Mouse (Mus musculus) kidney, embryonic 16.5 days (tissue): ENCODE data around the gene AI837181. TPM values are rescaled to one million over a fixed set of nuclear protein-coding genes. Genes with fewer than 3 reads are reported as not detected.

ENCODE experiments used
- ATAC-seq: fragments of 200-750 bp; cut with Nextera tagmentation; 2 replicates; pipeline ENCODE4 v1.8.0; 2017; ENCODE audit warnings: moderate TSS enrichment; ENCODE audit not compliant: low FRiP score, low TSS enrichment
- H3K27ac ChIP-seq: fragments of 300-500 bp; sonication (generic); 2 replicates; pipeline ENCODE4 v1.5.1; 2014; ENCODE audit warnings: low read length
- H3K27me3 ChIP-seq: fragments of 300-500 bp; sonication (generic); 2 replicates; pipeline ENCODE4 v1.6.1; 2014; ENCODE audit warnings: low read length, control low read depth, mixed read lengths; ENCODE audit not compliant: insufficient read depth
- H3K36me3 ChIP-seq: fragments of 300-500 bp; sonication (generic); 2 replicates; pipeline ENCODE4 v1.6.1; 2014; ENCODE audit warnings: low read length, control low read depth, mixed read lengths; ENCODE audit not compliant: insufficient read depth
- H3K4me1 ChIP-seq: fragments of 300-500 bp; sonication (generic); 2 replicates; pipeline ENCODE4 v1.6.1; 2014; ENCODE audit warnings: low read length, control low read depth, mixed read lengths; ENCODE audit not compliant: insufficient read depth
- H3K4me2 ChIP-seq: fragments of 300-500 bp; sonication (generic); replicated peaks from 2 replicates; pipeline ENCODE4 v1.6.1; 2014; ENCODE audit warnings: low read depth, low read length
- H3K4me3 ChIP-seq: fragments of 300-500 bp; sonication (generic); 2 replicates; pipeline ENCODE4 v1.5.1; 2014; ENCODE audit warnings: mild to moderate bottlenecking, low read length
- H3K9ac ChIP-seq: fragments of 300-500 bp; sonication (generic); replicated peaks from 2 replicates; pipeline ENCODE4 v1.6.1; 2014; ENCODE audit warnings: low read length
- H3K9me3 ChIP-seq: fragments of 300-500 bp; sonication (generic); 2 replicates; pipeline ENCODE4 v1.6.1; 2016; ENCODE audit warnings: low read length, control low read depth
- WGBS: fragments of 180-500 bp; shearing (Covaris S2); extraction: QIAGEN DNeasy Blood & Tissue Kit; methylation state at CpG from one replicate; pipeline ENCODE4 v1.1.7; 2014; 5-methylcytosine and 5-hydroxymethylcytosine counted together
- polyA plus RNA-seq: library from polyadenylated mRNA; unstranded; fragments of >200 nt; fragmentation: Nextera tagmentation; extraction: Ambion mirVana; gene quantifications from 2 replicates; pipeline ENCODE4 v1.2.1, GENCODE M21; 2015

The AI837181 gene
- polyA plus RNA-seq, 1 experiment from 2014 or later: 50.8 TPM

DNA sequence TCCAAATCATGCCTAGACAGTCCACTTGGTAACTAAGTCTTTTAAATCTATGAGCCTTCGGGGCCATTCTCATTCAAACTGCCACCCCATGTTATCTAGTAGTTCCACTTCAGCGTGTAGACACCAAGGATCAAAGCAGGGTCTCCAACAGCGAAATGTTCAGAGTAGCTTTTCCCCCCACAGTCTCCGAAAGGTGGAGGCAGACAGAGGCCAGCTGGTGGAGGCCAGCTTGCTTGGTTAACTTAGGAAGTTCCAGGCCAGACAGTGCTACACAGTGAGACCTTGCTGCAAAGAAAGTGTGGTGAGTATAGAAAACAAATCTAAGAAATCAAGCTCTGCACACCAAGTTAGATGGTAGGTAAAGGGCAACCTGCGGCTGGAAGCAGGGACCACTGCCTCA lies 14.3 kb upstream of the AI837181 start:
- no peaks in the 10 kb centered on the region for H3K9me3 ChIP-seq
- no peaks in the 10 kb centered on the region for H3K36me3 ChIP-seq
- H3K27ac ChIP-seq: no peak overlapping the region
- peaks cover 15% of the 10 kb centered on the region; the same call in 1 of the 2 replicates for H3K4me1 ChIP-seq
- no peak overlapping the region for H3K4me3 ChIP-seq
- H3K27me3 ChIP-seq: no peaks in the 10 kb centered on the region
- no peak overlapping the region for H3K4me2 ChIP-seq
- 80% methylated on average over 5 of the region's 5 CpGs for WGBS
- H3K9ac ChIP-seq: no peak overlapping the region
- ATAC-seq: no peak

DNA sequence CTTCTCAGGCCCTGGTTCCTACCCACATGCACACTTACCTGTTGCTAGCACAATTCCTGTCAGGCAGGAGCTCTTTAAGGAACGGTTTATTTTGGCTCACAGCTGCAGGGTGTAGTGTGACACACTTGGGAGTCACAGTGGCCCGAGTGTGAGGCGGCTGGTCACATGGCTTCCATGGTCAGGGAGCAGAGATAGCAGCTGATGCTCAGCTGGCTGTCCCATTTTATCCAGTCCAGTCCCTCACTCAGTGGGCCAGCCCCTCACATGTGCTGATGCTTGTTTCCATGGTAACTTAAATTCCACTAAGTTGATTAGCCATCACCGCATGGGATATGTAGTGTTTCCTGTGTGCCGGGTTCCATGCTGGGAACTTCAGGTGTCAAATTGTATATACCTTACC lies 13.0 kb upstream of the AI837181 start:
- Histone ChIP-seq H3K27me3 (no peaks in the 10 kb centered on the region), H3K9me3 (no peaks in the 10 kb centered on the region), H3K9ac (no peak overlapping the region), H3K27ac (no peak overlapping the region), H3K4me3 (no peak overlapping the region), H3K36me3 (no peaks in the 10 kb centered on the region), H3K4me1 (peaks cover 11% of the 10 kb centered on the region; the same call in 1 of the 2 replicates), H3K4me2 (no peak overlapping the region)
- no peak for ATAC-seq
- WGBS: 59% methylated on average over 5 of the region's 5 CpGs

DNA sequence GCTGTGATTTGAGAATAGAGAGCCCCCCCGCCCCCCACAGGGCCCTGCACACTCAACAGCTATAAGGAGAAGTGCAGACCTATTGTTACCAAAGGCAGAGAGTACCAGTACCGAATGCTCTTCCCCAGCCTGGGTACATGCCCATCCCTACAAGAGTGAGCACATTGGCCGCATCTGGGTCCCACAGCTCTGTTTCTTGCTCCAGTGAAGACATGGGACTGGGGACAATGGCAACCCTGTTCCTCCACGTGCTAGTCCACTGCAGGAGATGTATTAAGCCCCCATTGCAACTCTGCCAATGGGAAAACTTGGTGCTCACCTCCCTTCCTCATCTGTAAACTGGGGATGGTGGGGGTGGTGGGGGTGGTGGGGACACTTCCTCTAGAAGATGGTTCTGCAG lies 11.1 kb upstream of the AI837181 start:
- 74% methylated on average over 4 of the region's 4 CpGs for WGBS
- no peaks in the 10 kb centered on the region for H3K9me3 ChIP-seq
- H3K4me2 ChIP-seq: no peak overlapping the region
- H3K27ac ChIP-seq: no peak overlapping the region
- ATAC-seq: no peak
- no peaks in the 10 kb centered on the region for H3K4me1 ChIP-seq
- no peak overlapping the region for H3K9ac ChIP-seq
- no peaks in the 10 kb centered on the region for H3K27me3 ChIP-seq
- no peak overlapping the region for H3K4me3 ChIP-seq
- no peaks in the 10 kb centered on the region for H3K36me3 ChIP-seq

DNA sequence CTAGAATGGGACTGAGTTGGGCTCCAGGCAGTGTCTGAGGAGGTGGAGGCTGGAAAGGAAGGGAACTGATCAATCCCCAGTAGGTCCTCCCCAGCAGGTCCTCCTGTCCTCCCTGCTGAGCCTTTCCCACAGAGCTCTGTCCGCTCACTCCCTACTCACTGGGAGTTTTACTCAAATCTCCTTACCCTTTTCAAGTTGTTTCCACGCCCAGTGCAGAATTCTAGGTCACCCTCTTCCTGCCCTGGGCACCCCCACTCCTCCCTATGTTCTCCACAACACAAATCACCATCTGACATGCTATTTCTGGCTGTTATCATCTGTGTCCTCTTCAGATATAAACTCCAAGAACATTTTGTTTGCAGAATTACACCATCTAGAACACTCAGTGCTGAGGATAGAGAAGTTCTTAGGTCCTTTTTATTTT lies 10.4 kb upstream of the AI837181 start:
- Histone ChIP-seq H3K9ac (no peak overlapping the region), H3K27me3 (no peaks in the 10 kb centered on the region), H3K27ac (no peak overlapping the region), H3K36me3 (0 out of 2 replicates have a peak, but pooled peaks cover 2% of the 10 kb centered on the region), H3K4me1 (no peaks in the 10 kb centered on the region), H3K4me2 (no peak overlapping the region), H3K4me3 (no peak overlapping the region), H3K9me3 (no peaks in the 10 kb centered on the region)
- WGBS: 60% methylated on average over 2 of the region's 2 CpGs
- ATAC-seq: no peak

DNA sequence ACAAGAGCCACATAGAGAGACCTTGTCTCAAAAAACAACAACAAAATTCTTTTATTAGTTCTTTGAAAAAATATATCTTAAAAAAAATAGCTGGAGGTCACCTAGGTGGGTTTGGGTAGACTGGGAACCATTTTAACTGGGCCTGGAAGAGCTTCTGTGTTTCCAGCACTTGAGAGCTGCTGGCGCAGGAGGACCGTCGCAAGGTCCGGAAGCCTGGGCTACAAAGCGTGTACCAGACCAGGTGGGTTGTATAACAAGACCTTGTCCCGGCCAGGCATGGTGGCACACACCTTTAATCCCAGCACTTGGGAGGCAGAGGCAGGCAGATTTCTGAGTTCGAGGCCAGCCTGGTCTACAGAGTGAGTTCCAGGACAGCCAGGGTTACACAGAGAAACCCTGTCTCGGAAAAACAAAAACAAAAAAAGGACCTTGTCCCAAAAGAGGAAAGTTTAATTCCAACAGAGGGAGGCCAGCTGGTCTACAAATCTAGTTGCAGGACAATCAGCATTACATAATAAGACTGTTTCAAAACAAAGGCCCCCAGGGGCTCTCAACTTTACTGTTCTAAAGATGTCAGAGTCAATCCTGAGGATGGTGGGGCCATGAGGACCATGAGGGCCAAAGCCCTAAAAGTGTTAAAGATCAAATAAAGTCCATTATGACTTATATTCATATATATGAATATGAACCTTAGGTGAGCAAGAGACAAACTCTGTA lies 6.0 kb upstream of the AI837181 start:
- no peak overlapping the region for H3K9ac ChIP-seq
- H3K36me3 ChIP-seq: peaks cover 29% of the 10 kb centered on the region
- peaks cover 14% of the 10 kb centered on the region for H3K4me1 ChIP-seq
- H3K4me3 ChIP-seq: no peak overlapping the region
- H3K27me3 ChIP-seq: no peaks in the 10 kb centered on the region
- WGBS: 93% methylated on average over 7 of the region's 8 CpGs
- no peak for ATAC-seq
- H3K9me3 ChIP-seq: no peaks in the 10 kb centered on the region
- no peak overlapping the region for H3K4me2 ChIP-seq
- no peak overlapping the region for H3K27ac ChIP-seq

DNA sequence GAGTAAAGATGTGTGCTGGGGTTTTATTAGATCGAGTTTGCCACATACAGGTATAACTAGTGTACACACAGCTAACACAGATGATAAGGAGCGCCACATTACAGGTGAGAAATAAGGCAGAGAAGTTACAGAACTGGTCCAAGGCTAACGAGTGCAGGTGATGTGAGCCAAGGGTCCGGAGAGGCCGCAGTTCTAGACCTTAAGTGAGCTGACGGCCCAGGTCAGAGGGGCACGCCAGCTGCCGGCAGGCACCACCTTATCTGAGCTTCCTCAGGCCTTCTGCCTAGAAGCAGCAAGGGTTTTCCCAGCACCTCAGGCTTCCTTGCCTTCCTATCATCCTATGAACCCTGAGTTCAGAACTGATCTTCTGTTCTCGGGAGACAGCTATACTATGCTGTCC lies 5.3 kb upstream of the AI837181 start:
- H3K27ac ChIP-seq: no peak overlapping the region

DNA sequence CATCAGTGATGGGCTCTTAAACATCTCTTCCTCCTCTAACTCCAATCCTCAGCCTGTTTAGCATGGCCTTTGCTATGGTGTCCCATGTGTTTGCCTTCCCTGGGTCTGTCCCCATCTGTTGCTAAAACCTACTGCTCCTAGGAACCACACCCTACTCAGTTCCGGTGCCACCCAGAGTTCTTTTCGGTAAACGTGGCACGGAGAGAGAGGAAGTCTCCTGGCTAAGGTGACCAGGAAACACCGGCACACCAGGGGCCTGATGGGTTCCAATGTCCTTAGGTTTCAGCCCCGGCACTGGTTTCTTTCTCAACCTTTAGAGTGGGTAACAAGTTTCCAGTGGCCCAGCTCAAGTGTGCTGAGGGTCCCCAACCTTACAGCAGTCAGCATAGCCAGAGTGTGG lies 4.4 kb upstream of the AI837181 start:
- ATAC-seq: no peak
- WGBS: 93% methylated on average over 6 of the region's 6 CpGs
- no peak overlapping the region for H3K9ac ChIP-seq
- peaks cover 29% of the 10 kb centered on the region for H3K36me3 ChIP-seq
- peaks cover 14% of the 10 kb centered on the region for H3K4me1 ChIP-seq
- no peaks in the 10 kb centered on the region for H3K9me3 ChIP-seq
- no peaks in the 10 kb centered on the region for H3K27me3 ChIP-seq
- H3K4me2 ChIP-seq: no peak overlapping the region
- no peak overlapping the region for H3K27ac ChIP-seq
- H3K4me3 ChIP-seq: no peak overlapping the region

More for the DNA sequence above, 5.3 kb upstream of the AI837181 start:
- no peak overlapping the region for H3K4me3 ChIP-seq
- H3K9ac ChIP-seq: no peak overlapping the region
- WGBS: 90% methylated on average over 9 of the region's 9 CpGs
- H3K4me2 ChIP-seq: no peak overlapping the region
- no peak for ATAC-seq
- H3K36me3 ChIP-seq: peaks cover 29% of the 10 kb centered on the region
- H3K4me1 ChIP-seq: peaks cover 14% of the 10 kb centered on the region
- H3K9me3 ChIP-seq: no peaks in the 10 kb centered on the region
- no peaks in the 10 kb centered on the region for H3K27me3 ChIP-seq

DNA sequence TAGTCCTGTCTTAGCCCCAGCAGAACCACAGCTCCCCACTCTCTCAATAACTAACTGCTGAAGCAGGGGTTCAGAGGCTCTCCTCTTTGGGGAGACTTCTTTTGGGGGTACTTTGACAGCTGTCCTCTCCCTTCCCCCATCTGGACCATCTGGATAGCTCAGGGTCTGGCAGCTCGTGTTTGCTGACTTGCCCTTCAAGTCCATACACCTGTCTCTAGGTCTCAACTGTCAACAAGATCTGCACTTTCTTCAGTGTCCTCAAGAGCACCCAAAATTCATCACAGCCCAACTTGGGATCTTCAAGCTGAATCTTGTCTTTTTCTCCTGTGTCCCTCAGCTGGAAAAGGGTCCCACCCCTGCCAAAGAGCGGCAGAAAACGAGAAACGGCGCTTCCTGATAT lies 3.2 kb upstream of the AI837181 start:
- ATAC-seq: no peak
- no peak overlapping the region for H3K4me3 ChIP-seq
- peaks cover 36% of the 10 kb centered on the region for H3K36me3 ChIP-seq
- H3K9ac ChIP-seq: no peak overlapping the region
- no peak overlapping the region for H3K27ac ChIP-seq
- no peaks in the 10 kb centered on the region for H3K27me3 ChIP-seq
- H3K9me3 ChIP-seq: no peaks in the 10 kb centered on the region
- no peak overlapping the region for H3K4me2 ChIP-seq
- peaks cover 26% of the 10 kb centered on the region for H3K4me1 ChIP-seq
- WGBS: 89% methylated on average over 5 of the region's 5 CpGs

DNA sequence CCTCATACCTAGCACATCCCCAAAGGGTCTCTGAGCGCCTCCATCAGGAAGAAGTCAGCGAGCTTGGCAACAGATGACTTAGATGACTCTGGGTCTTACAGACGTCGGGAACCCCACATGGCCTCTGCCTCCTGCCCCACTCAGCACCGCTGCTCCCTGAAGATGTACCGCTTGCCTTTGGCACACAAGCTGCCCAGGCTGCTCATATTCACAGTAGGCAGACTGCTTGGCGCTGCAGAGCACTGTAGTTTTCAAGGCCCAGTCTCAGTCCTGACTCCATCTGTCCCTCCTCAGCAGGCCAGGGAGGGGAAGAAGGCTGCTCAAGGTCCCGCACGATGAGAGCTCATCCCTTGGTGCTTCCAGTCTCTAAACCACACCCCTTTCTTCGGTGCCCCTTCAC lies 2.7 kb upstream of the AI837181 start:
- Histone ChIP-seq H3K36me3 (peaks cover 41% of the 10 kb centered on the region), H3K27ac (no peak overlapping the region)

DNA sequence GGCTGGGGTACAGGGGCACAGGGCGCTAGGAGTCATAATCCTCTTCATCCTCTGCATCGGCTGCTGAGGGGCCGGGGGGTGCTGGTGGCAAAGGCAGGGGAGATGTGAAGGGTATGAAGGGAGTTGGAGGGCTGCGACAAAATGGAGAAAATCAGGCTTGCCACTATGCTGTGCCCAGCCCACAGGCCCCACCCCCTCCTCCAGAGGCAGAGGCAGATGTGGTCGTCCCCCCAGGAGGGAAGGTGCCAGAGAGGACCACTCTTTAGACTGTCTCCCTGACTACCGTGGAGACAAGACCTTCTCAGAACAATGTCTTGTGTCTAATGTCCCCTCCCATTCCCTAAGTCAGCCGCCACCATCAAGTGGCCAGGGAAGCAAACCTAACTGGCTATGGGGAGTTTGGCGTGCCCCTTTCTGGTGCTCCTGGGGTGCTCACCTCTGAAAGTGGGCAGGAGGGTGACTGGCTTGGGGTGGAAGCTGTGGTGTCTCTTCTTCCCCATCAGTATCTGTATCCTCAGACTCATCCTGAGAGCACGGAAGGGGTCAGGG lies 2.0 kb upstream of the AI837181 start:
- Histone ChIP-seq H3K9ac (peak overlapping the region; percentile 87; the same call in 1 of the 2 replicates), H3K4me1 (peaks cover 29% of the 10 kb centered on the region), H3K9me3 (no peaks in the 10 kb centered on the region), H3K27me3 (no peaks in the 10 kb centered on the region), H3K4me3 (no peak overlapping the region; the same call in 1 of the 2 replicates), H3K4me2 (peak overlapping the region; percentile 88; the same call in 1 of the 2 replicates), H3K36me3 (peaks cover 41% of the 10 kb centered on the region), H3K27ac (no peak overlapping the region)
- ATAC-seq: no peak
- whole genome bisulfite sequencing: 82% methylated on average over 9 of the region's 9 CpGs

More for the DNA sequence above, 2.7 kb upstream of the AI837181 start:
- H3K27me3 ChIP-seq: no peaks in the 10 kb centered on the region
- no peaks in the 10 kb centered on the region for H3K9me3 ChIP-seq
- no peak overlapping the region for H3K4me3 ChIP-seq
- ATAC-seq: no peak
- 89% methylated on average over 10 of the region's 10 CpGs for WGBS
- 0 out of 2 replicates have a peak overlapping the region, but pooled peaks have one; percentile 11 for H3K9ac ChIP-seq
- no peak overlapping the region for H3K4me2 ChIP-seq
- peaks cover 29% of the 10 kb centered on the region for H3K4me1 ChIP-seq
